Mouse (Mus musculus): ENCODE data around the gene A3galt2.

Gene A3galt2

GRCm38 (mm10) chr4:128759214-128759613 lies 4.0 kb downstream of the A3galt2 start:
- DNase-seq (ENCODE audit: low spot score) = no peak

GRCm38 (mm10) chr4:128760029-128760428 lies 4.9 kb downstream of the A3galt2 start:
- no peak for DNase-seq (ENCODE audit: low spot score)

- DNase-seq (ENCODE audit: low spot score) = peak; percentile 56
Measured at GRCm38 (mm10) chr4:128766929-128767328, 11.8 kb downstream of the A3galt2 start.

- DNase-seq (ENCODE audit: low spot score) = peak; percentile 35
Measured at GRCm38 (mm10) chr4:128768120-128768519, 13.0 kb downstream of the A3galt2 start.

- DNase-seq (ENCODE audit: low spot score) = no peak
Measured at GRCm38 (mm10) chr4:128769569-128770355, 14.6 kb downstream of the A3galt2 start.

GRCm38 (mm10) chr4:128770698-128771097 lies 15.5 kb downstream of the A3galt2 start:
- DNase-seq (ENCODE audit: low spot score) = no peak

- DNase-seq (ENCODE audit: low spot score) = no peak
Measured at GRCm38 (mm10) chr4:128773820-128774219, 18.7 kb downstream of the A3galt2 start.

- DNase-seq (ENCODE audit: low spot score) = peak; percentile 50
Measured at GRCm38 (mm10) chr4:128774467-128774866, 19.3 kb downstream of the A3galt2 start.

GRCm38 (mm10) chr4:128776568-128777289 lies 21.6 kb downstream of the A3galt2 start:
- peak; percentile 81 for DNase-seq (ENCODE audit: low spot score)

- DNase-seq (ENCODE audit: low spot score) = no peak
Measured at GRCm38 (mm10) chr4:128777593-128777992, 22.4 kb downstream of the A3galt2 start.

- DNase-seq (ENCODE audit: low spot score) = no peak
Measured at GRCm38 (mm10) chr4:128782037-128782436, 26.9 kb downstream of the A3galt2 start.

- DNase-seq (ENCODE audit: low spot score) = no peak
Measured at GRCm38 (mm10) chr4:128782645-128783044, 27.5 kb downstream of the A3galt2 start.

GRCm38 (mm10) chr4:128784950-128785631 lies 29.9 kb downstream of the A3galt2 start:
- no peak for DNase-seq (ENCODE audit: low spot score)

- DNase-seq (ENCODE audit: low spot score) = no peak
Measured at GRCm38 (mm10) chr4:128785921-128786654, 30.9 kb downstream of the A3galt2 start.

- no peak for DNase-seq (ENCODE audit: low spot score)
Measured at GRCm38 (mm10) chr4:128787023-128787939, 32.1 kb downstream of the A3galt2 start.

- DNase-seq (ENCODE audit: low spot score) = no peak
Measured at GRCm38 (mm10) chr4:128788108-128788507, 32.9 kb downstream of the A3galt2 start.

GRCm38 (mm10) chr4:128789646-128790045 lies 34.5 kb downstream of the A3galt2 start:
- DNase-seq (ENCODE audit: low spot score) = peak; percentile 77

- peak; percentile 47 for DNase-seq (ENCODE audit: low spot score)
Measured at GRCm38 (mm10) chr4:128793710-128794109, 38.5 kb downstream of the A3galt2 start.

- DNase-seq (ENCODE audit: low spot score) = no peak
Measured at GRCm38 (mm10) chr4:128794198-128794597, 39.0 kb downstream of the A3galt2 start.

GRCm38 (mm10) chr4:128795596-128795995 lies 40.4 kb downstream of the A3galt2 start:
- no peak for DNase-seq (ENCODE audit: low spot score)

- no peak for DNase-seq (ENCODE audit: low spot score)
Measured at GRCm38 (mm10) chr4:128796788-128797187, 41.6 kb downstream of the A3galt2 start.

Data from urinary bladder, postnatal 14 days (tissue).